In the genomic region with DNA sequence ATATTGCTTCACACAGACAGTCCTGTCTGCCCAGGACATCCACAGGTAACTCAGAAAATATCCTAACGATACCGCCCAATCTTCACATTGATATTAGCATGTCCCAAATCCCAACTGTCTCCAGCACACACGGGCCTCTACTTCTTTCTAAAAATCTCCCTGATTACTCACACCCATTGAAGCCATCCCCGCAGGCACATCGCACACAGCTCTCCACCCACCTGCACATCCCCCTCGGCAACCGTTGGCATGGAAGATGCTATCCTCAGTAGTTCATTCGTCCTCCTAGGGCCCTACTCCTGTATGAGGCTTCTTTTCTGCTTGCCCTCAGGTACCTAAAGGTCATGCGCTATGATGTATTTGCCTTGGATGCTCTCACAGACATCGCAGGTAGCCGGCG, we compare ENCODE assay signal across 18 mouse cellular contexts.
DNase-seq lines count a peak whose midpoint lies in the region; ATAC-seq and TF ChIP-seq lines count a peak whose summit lies in the region.
"Had no signal": no experiment of that assay in that cellular context is flagged by ENCODE, and none has a peak within 500 bp of the region (broad histone marks: within the 10 kb centered on the region; RNA-seq: fewer than 3 reads in every experiment).

No protein-coding gene starts in this region.

- no peak for ATAC-seq in midbrain, postnatal 0 days (ENCODE audit: low FRiP score)
- ATAC-seq: forebrain, embryonic 13.5 days; forebrain, embryonic 15.5 days had no signal

- 90% methylated on average over 12 of the region's 12 CpGs for WGBS in midbrain, postnatal 0 days

- no peaks in the 10 kb centered on the region for H3K27me3 ChIP-seq in midbrain, postnatal 0 days (ENCODE audit: insufficient read depth, low read length)
- H3K27me3 ChIP-seq: embryonic facial prominence, embryonic 12.5 days; forebrain, embryonic 13.5 days; forebrain, embryonic 15.5 days had no signal

- H3K9me3 ChIP-seq in midbrain, postnatal 0 days (ENCODE audit: low read length): no peaks in the 10 kb centered on the region
- H3K9me3 ChIP-seq: embryonic facial prominence, embryonic 10.5 days; embryonic facial prominence, embryonic 12.5 days; forebrain, embryonic 13.5 days; forebrain, embryonic 15.5 days had no signal

- H3K9ac ChIP-seq in midbrain, postnatal 0 days (replicated peaks; ENCODE audit: low read length, poor library complexity, severe bottlenecking): no peak overlapping the region
- H3K9ac ChIP-seq: embryonic facial prominence, embryonic 12.5 days; forebrain, embryonic 13.5 days; forebrain, embryonic 15.5 days had no signal

- peak; percentile 12 to 18 for DNase-seq in left cerebral cortex, adult 18-20 months (ENCODE audit: low spot score in 2 of 2)
- no peak for DNase-seq in left cerebral cortex, adult 11 months (ENCODE audit: low spot score)
- DNase-seq in right cerebral cortex, adult 18-20 months: peak; percentile 35
- no peak for DNase-seq in right cerebral cortex, postnatal 36 days (ENCODE audit: low spot score in 2 of 2)
- DNase-seq in brain, adult 2 months (ENCODE audit: low read depth, low spot score): peak; percentile 63
- DNase-seq in midbrain, postnatal 0 days (ENCODE audit: low spot score): no peak
- DNase-seq: adrenal gland, adult 2 months; adrenal gland, postnatal 10 days; adrenal gland, postnatal 25 days; cerebellum, adult 11-12 months; cerebellum, adult 2 months; cerebellum, adult 9-10 months; cerebellum, postnatal 10 days; cerebellum, postnatal 25 days had no signal

- H3K27ac ChIP-seq in midbrain, postnatal 0 days (ENCODE audit: low read depth, low read length): no peak overlapping the region
- H3K27ac ChIP-seq: embryonic facial prominence, embryonic 10.5 days; embryonic facial prominence, embryonic 12.5 days; forebrain, embryonic 13.5 days; forebrain, embryonic 15.5 days had no signal

- no peak overlapping the region for H3K4me3 ChIP-seq in midbrain, postnatal 0 days (ENCODE audit: low read depth, low read length)
- H3K4me3 ChIP-seq: embryonic facial prominence, embryonic 10.5 days; embryonic facial prominence, embryonic 12.5 days; forebrain, embryonic 13.5 days; forebrain, embryonic 15.5 days had no signal

- no peaks in the 10 kb centered on the region for H3K4me1 ChIP-seq in midbrain, postnatal 0 days (ENCODE audit: insufficient read depth, low read length)
- H3K4me1 ChIP-seq: embryonic facial prominence, embryonic 10.5 days; embryonic facial prominence, embryonic 12.5 days; forebrain, embryonic 13.5 days; forebrain, embryonic 15.5 days had no signal

- H3K36me3 ChIP-seq in midbrain, postnatal 0 days (ENCODE audit: insufficient read depth, low read length): no peaks in the 10 kb centered on the region
- H3K36me3 ChIP-seq: embryonic facial prominence, embryonic 10.5 days; embryonic facial prominence, embryonic 12.5 days; forebrain, embryonic 15.5 days had no signal

- H3K4me2 ChIP-seq in midbrain, postnatal 0 days (ENCODE audit: low read depth, low read length, poor library complexity, severe bottlenecking): no peak overlapping the region
- H3K4me2 ChIP-seq: embryonic facial prominence, embryonic 12.5 days; forebrain, embryonic 13.5 days; forebrain, embryonic 15.5 days had no signal

- no peak for TF ChIP-seq CTCF in midbrain, postnatal 0 days (IDR thresholded peaks at IDR 0.05)

Comparison
In these comparisons a context has a peak if more than half of its experiments do, and no peak if none do; other contexts are left out.
1. DNase-seq: peak in left cerebral cortex, adult 18-20 months (2 of 2), right cerebral cortex, adult 18-20 months (single experiment) and brain, adult 2 months (single experiment); none in left cerebral cortex, adult 11 months (single experiment), right cerebral cortex, postnatal 36 days (0 of 2) and midbrain, postnatal 0 days (single experiment).